Mouse (Mus musculus): ENCODE measurements around the gene Chaf1a. TPM values are rescaled to one million over a fixed set of nuclear protein-coding genes. Genes with fewer than 3 reads are reported as not detected.

Gene Chaf1a
- polyA plus RNA-seq (2017; shearing (Covaris generic)) = 3.3 TPM

GRCm38 (mm10) chr17:56040030-56040856 is at the start of gene Chaf1a:
Gene Chaf1a, plus strand, starts transcription at chr17:56040439.

GRCm38 (mm10) chr17:56005415-56006061 is 34.7 kb upstream of the Chaf1a start, which contains the start of the genes Stap2 and Mpnd:
Gene Stap2, minus strand, starts transcription at chr17:56005584.
Gene Mpnd, plus strand, starts transcription at chr17:56005711.

DNA sequence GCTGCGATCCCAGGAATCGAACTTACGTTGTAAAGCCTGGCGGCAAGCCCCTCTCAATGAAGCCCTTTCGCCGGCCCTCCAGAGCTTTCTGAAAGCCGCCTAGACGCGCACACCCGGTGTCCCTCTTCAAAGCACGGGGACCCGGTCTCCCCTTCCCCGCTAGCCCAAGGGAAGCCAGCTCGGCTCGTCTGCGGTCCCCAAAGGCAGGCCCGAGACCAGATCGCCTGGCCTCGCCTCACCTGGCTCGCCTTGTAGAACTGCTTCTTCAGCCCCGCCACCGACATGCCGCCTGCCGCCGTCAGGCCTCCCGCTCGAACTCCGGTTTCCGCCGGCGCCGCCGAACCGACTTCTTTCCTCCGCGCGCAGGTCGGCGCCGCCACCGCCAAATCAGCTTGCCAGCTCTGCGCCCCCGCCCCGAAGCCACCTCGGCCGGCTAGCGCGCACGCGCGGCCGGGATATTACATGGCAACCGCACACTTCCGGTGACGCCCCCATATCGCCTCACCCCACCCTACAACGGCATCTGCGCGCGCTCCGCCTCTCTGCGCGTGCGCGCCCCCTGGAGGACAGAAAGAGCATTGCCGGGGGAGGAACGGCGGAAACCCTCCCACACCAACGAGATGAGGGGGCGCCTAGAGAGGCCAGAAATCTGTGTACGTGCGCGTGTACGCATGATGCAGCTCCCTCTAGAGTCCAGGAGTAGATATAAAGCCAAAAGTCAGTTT is 3.9 kb upstream of the Chaf1a start, which contains the start of gene Sh3gl1:
Sh3gl1 (minus strand) TSS at position 460 of the 725 bp plus-strand sequence.

DNA sequence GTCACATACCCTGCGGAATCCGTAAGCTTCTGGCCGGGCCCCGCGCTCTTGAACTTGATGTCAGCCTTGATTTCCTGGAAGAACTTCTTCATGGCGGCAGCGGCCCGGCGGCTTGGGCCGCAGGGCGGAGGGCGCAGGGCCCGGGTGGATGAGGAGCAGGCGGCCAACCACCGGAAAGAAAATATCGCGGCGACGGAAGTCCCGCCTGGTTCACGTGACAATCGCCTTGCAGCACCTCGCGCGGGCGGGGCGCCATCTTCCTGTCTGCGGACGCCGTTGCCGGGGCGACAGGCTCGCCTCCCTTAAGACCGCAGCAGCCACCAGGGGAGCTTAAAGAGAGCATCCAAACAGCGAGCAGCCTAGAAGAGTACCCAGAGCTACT is 34.6 kb downstream of the Chaf1a start, which contains the start of gene Ubxn6:
Ubxn6 (minus strand) TSS at position 202 of the 382 bp plus-strand sequence.

GRCm38 (mm10) chr17:56078880-56079795 is 38.9 kb downstream of the Chaf1a start, which contains the start of gene Hdgfl2:
Gene Hdgfl2, plus strand, starts transcription at chr17:56079634.

GRCm38 (mm10) chr17:56109219-56110051 is 69.2 kb downstream of the Chaf1a start, which contains the start of gene Plin4:
Gene Plin4, minus strand, starts transcription at chr17:56109803.

DNA sequence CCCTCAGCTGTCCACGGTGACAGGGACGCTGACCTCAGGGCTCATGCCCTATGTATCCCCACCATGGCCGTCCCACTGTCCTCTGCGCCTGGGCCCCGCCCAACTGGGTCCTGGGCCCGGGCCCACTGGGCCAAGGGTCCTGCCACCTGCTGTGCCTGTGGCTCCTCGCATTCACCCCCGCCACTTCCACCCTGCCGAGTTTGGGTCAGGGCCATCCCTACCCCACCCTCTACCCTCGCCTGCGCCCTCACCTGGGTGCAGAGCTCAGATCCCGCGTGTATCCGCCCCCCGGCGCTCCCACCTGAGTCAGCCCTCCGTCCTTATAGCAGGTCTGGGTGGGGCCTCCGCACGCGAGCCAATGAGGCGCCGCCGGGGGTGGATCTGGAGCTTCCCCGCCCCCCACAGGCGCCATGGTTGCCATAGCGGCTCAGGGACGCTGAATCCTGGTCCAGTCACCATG is 77.0 kb downstream of the Chaf1a start, which contains the start of gene Plin5:
Plin5 (minus strand) TSS at position 346 of the 460 bp plus-strand sequence.

DNA sequence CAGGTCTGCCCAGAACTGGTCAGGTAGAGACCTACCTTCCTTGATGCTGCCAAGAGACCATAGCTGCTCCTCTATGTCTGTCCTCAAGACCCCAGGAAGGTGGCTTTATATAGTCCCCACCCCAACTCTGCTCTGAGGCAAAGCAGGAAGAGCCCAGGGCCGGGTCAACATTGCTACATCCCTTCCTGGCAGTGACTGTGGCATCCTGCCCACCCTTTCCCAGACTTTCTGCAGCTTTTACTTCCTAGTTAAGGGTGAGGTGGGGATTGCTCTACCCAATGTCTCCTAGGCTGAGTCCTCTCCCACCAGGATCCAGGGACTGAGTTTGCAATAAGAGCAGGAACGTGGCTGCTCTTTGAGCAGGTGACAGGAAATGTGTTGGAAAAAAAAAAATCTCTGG is 81.6 kb downstream of the Chaf1a start, which contains the start of gene Lrg1:
Lrg1 (minus strand) TSS at position 176 of the 400 bp plus-strand sequence.

Other genes with a start within 250 kb of the Chaf1a start
- 17.0 TPM for gene Zfp119a, start 161.5 kb upstream of the Chaf1a start, polyA plus RNA-seq (2017; shearing (Covaris generic))
- 23.4 TPM for gene Zfp959, start 148.3 kb upstream of the Chaf1a start, polyA plus RNA-seq (2017; shearing (Covaris generic))
- gene Zfp119b, start 90.9 kb upstream of the Chaf1a start, polyA plus RNA-seq (2017; shearing (Covaris generic)) = 13.5 TPM
- 26.3 TPM for gene Ebi3, start 87.8 kb upstream of the Chaf1a start, polyA plus RNA-seq (2017; shearing (Covaris generic))
- 38.8 TPM for gene Yju2, start 81.3 kb upstream of the Chaf1a start, polyA plus RNA-seq (2017; shearing (Covaris generic))
- 0.89 TPM for gene Shd, start 70.0 kb upstream of the Chaf1a start, polyA plus RNA-seq (2017; shearing (Covaris generic))
- 0.44 TPM for gene Fsd1, start 53.9 kb upstream of the Chaf1a start, polyA plus RNA-seq (2017; shearing (Covaris generic))
- gene Stap2, start 34.9 kb upstream of the Chaf1a start, polyA plus RNA-seq (2017; shearing (Covaris generic)) = 0.83 TPM
- 144 TPM for gene Mpnd, start 34.7 kb upstream of the Chaf1a start, polyA plus RNA-seq (2017; shearing (Covaris generic))
- gene Sh3gl1, start 3.8 kb upstream of the Chaf1a start, polyA plus RNA-seq (2017; shearing (Covaris generic)) = 192 TPM
- gene Ubxn6, start 34.6 kb downstream of the Chaf1a start, polyA plus RNA-seq (2017; shearing (Covaris generic)) = 76.2 TPM
- gene Hdgfl2, start 39.2 kb downstream of the Chaf1a start, polyA plus RNA-seq (2017; shearing (Covaris generic)) = 147 TPM
- not detected for gene Plin4, start 69.4 kb downstream of the Chaf1a start, polyA plus RNA-seq (2017; shearing (Covaris generic))
- gene Plin5, start 77.2 kb downstream of the Chaf1a start, polyA plus RNA-seq (2017; shearing (Covaris generic)) = 0.08 TPM
- 0.25 TPM for gene Lrg1, start 81.6 kb downstream of the Chaf1a start, polyA plus RNA-seq (2017; shearing (Covaris generic))
- 0.12 TPM for gene Sema6b, start 99.9 kb downstream of the Chaf1a start, polyA plus RNA-seq (2017; shearing (Covaris generic))
- 38.0 TPM for gene Tnfaip8l1, start 122.0 kb downstream of the Chaf1a start, polyA plus RNA-seq (2017; shearing (Covaris generic))
- 54.2 TPM for gene Mydgf, start 143.5 kb downstream of the Chaf1a start, polyA plus RNA-seq (2017; shearing (Covaris generic))
- 47.3 TPM for gene Dpp9, start 178.5 kb downstream of the Chaf1a start, polyA plus RNA-seq (2017; shearing (Covaris generic))
- gene Fem1a, start 216.4 kb downstream of the Chaf1a start, polyA plus RNA-seq (2017; shearing (Covaris generic)) = 16.8 TPM
- gene Ticam1, start 236.3 kb downstream of the Chaf1a start, polyA plus RNA-seq (2017; shearing (Covaris generic)) = 5.5 TPM